Mouse (Mus musculus): Measurements from ENCODE around the gene C87436.

Gene C87436

DNA sequence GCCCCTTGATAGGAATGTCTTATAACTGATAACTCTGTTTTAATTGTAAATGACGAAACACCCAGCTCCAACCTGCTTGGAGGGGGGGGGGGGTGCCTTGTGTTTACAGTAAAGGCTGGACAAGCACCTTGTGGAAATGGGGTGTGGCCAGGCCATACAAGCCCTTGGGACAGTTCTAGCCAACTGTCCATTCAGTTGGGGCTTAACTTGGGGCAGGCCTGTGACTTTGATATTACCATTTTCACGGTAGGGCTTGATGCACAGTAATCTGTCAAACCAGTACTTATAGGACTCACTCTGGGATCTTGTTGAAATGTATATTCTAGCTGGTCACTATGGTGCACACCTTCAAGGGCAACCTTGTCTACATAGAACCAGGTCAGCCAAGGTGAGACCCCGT is 33.1 kb downstream of the C87436 start:
- CTCF ChIA-PET: interaction anchor here in 1 of 4 experiments (1.0 to 2.0 kb wide), 2 partner anchors 18 to 65 kb away, joined by 3 to 6 read pairs; no protein-coding TSS in a partner anchor
- POLR2A ChIA-PET: interaction anchor here (0.6 to 18.2 kb wide), 46 partner anchors 9 to 1020 kb away, joined by 3 to 335 read pairs (median 8); partner anchors contain the start of genes C87436 (in 3 of the 4), Pcbp1 (in 3 of the 4), Snrpg (in 2 of the 4) and Tia1 (in 2 of the 4)

DNA sequence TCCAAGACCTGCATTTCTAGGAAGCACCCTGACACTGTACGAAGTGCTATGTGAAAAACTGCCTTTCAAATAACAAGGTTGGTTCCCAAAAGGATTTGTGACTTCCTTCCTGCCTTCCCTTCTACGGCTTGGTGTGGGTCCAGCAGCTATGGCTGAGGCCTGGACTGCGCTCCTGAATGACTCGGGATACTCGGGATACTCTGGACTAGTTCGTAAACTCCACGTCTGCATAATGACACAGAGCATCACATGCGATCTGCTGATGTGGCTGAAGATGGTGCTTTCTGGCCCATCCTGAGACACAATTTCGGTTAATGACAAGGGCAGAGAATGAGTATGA is 33.6 kb downstream of the C87436 start:
- ChIA-PET CTCF (interaction anchor here in 2 of 4 experiments (0.5 to 2.0 kb wide), 6 partner anchors 18 to 186 kb away, joined by 3 to 6 read pairs (median 4); partner anchors contain the start of gene C87436 (in 1 of the 2)), POLR2A (interaction anchor here (0.6 to 18.2 kb wide), 102 partner anchors 9 to 1604 kb away, joined by 3 to 335 read pairs (median 6); partner anchors contain the start of genes Pcbp1 (in 4 of the 4), C87436 (in 3 of the 4), Snrpg (in 3 of the 4) and Tia1 (in 3 of the 4))

DNA sequence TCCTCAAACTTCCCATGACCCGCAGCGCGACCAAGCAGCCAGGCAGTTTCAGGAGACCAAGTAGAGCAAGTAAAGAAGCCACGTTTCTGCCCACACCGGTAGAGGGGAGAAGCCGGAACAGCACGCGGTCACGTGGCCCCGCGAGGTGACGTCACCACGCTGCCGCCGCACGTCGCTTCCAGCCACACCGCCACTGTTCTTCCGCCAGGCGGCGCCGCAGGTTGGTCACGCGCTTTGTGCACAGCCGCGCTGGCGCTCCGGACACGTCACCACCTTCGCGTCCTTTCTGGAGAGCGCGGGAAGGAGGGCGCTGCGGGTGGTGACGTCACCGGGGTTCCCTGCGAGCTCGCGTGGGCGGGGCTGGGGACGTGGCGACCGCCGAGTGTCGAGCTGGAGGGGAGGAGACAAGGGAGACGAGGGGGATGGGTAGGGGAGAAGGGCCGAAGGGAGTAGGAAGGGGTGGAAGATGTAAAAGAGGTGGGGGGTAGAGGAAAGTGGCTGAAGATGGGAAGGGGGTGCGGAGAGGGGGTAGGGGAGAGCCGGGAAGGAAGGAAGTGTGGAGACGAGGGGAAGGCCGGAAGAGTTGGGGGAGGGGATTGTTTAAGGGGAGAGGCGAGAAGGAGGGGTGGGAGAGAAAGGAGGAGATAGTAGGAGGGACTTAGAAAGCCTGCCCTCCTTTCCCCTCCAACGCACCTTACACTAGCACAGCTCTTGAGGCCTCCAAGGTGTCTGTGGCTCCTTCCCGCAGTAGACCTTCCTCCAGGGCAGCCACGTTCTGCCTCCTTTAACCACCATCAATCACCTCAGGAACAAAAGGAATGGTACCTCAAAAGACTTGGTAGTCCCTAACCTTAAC is 34.2 kb downstream of the C87436 start:
- CTCF ChIA-PET: interaction anchor here in 3 of 4 experiments (0.5 to 2.0 kb wide), 20 partner anchors 15 to 427 kb away, joined by 3 to 11 read pairs (median 4); partner anchors contain the start of genes C87436 (in 2 of the 3) and Fam136a (in 1 of the 3)

DNA sequence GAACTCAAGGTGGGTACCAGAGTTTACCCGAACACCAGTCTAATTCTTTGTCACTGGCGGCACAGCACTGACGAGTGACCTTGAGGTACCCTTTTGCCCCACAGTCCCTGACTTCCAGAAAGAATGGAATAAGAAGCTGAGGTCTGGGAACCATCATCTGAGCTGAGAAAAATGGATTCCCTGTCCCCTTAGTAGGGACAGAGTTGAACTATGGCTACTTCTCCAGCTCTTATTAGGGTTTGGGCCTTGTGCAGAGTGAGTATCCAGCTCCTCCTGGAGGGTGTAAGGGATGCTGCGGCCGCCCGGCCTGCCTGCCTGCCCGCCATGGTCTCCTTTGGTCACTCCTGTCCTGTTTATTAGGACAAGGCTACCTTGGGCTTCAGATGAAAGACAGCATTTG is 34.9 kb downstream of the C87436 start:
- CTCF ChIA-PET: interaction anchor here in 3 of 4 experiments (0.7 to 2.0 kb wide), 11 partner anchors 15 to 126 kb away, joined by 3 to 11 read pairs (median 4); partner anchors contain the start of genes C87436 (in 1 of the 3) and Fam136a (in 1 of the 3)

More for the DNA sequence above, 34.2 kb downstream of the C87436 start:
- POLR2A ChIA-PET: interaction anchor here (0.5 to 18.2 kb wide), 142 partner anchors 8 to 1603 kb away, joined by 3 to 335 read pairs (median 5); partner anchors contain the start of genes Pcbp1 (in 4 of the 4), Snrpg (in 4 of the 4), C87436 (in 3 of the 4) and Fam136a (in 3 of the 4)

DNA sequence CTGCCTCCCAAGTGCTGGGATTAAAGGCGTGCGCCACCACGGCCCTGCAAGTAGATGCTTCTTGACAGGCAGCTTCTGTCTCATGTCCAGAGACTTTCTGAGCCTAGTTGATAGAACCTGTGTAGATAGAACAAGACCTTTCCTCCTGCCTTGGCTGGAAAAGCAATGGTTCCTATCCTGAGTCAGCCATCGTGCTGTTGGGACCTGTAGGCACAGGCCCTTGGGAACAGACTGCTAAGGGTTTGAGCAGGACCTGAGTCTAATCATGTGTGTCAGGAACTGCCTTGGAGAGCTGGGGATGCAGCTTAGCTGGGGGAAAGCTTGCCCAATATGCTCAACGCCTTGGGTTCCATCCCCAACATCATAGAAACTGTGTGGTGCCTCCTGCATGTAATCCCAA is 35.9 kb downstream of the C87436 start:
- ChIA-PET POLR2A (interaction anchor here in 3 of 4 experiments (0.6 to 18.2 kb wide), 39 partner anchors 9 to 167 kb away, joined by 3 to 335 read pairs (median 7); partner anchors contain the start of genes Pcbp1 (in 3 of the 3), Snrpg (in 3 of the 3), C87436 (in 2 of the 3) and Fam136a (in 1 of the 3)), CTCF (interaction anchor here in 2 of 4 experiments (1.4 to 2.0 kb wide), 3 partner anchors 11 to 125 kb away, joined by 3 to 11 read pairs (median 8); partner anchors contain the start of gene C87436 (in 1 of the 2))

More for the DNA sequence above, 34.9 kb downstream of the C87436 start:
- POLR2A ChIA-PET: interaction anchor here (0.5 to 18.2 kb wide), 92 partner anchors 8 to 1021 kb away, joined by 3 to 335 read pairs (median 6); partner anchors contain the start of genes Pcbp1 (in 4 of the 4), Snrpg (in 4 of the 4), C87436 (in 3 of the 4) and Cct7 (in 2 of the 4)

DNA sequence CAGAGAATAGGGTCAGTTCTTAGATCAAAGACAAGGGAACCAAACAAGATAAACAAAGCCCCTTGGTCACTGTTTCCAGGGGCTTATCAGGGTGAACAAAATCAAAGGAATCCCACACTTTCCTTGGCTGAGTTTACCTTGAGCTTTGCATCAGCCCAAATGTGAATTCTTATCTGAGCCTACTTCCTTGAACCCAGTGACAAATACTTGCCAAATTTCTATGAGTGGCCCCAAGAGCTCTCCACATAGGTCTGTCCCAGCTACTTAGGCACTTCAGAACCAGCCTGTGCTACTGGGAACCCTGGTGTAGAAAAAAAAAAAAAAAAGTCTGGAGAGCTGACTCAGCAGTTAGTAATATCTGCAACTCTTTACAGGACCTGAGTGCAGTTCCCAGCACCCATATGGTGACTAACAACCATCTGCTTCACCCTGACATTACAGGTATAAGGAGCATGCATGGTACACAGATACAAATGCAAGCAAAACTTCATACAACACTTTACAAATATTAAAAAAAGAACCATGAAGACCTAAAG is 36.5 kb downstream of the C87436 start:
- ChIA-PET CTCF (interaction anchor here in 1 of 4 experiments (1.2 to 1.7 kb wide), 2 partner anchors 11 to 22 kb away, joined by 7 to 8 read pairs; no protein-coding TSS in a partner anchor), POLR2A (interaction anchor here in 3 of 4 experiments (0.6 to 18.2 kb wide), 40 partner anchors 9 to 187 kb away, joined by 3 to 335 read pairs (median 6); partner anchors contain the start of genes Pcbp1 (in 3 of the 3), Snrpg (in 3 of the 3), C87436 (in 2 of the 3) and Fam136a (in 1 of the 3))

DNA sequence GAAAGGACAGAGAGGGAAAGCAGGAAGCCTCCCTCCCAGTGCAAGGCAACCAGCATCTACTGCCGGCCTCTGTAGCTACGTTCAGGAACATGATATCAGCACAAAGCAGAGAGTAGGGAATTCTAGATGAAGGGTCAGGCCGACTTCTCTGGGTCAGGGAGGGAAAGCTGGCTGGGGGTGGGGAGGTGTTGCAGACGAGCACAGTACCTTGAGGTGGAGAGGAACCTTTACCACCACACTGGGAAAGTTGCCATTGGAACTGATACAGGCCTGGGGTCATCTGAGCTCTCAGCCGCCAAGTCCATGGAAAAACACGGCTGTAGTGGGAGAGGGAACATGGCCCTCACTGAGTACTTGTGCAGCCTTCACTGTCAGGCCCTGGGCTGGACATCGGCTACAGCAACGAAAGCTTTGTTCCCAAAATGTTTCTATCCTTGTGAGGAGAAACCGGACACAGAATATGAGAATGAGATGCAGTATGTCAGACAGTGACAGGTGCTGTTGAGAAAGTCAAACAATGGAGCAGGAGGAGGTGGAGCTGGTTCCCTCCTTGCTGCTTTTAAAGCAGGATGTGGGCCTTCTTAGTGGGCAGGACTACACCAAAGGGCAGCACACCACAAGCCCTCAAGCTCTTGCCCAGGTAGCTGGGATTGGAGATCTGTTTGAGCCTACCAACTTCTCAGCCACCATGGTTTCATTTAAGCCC is 37.4 kb downstream of the C87436 start:
- ChIA-PET CTCF (interaction anchor here in 3 of 4 experiments (0.6 to 1.7 kb wide), 4 partner anchors 10 to 44 kb away, joined by 3 to 8 read pairs (median 6); no protein-coding TSS in a partner anchor), POLR2A (interaction anchor here (0.5 to 18.2 kb wide), 38 partner anchors 7 to 186 kb away, joined by 3 to 335 read pairs (median 6); partner anchors contain the start of genes Pcbp1 (in 3 of the 4), C87436 (in 2 of the 4), Snrpg (in 2 of the 4) and Pcyox1 (in 1 of the 4))

DNA sequence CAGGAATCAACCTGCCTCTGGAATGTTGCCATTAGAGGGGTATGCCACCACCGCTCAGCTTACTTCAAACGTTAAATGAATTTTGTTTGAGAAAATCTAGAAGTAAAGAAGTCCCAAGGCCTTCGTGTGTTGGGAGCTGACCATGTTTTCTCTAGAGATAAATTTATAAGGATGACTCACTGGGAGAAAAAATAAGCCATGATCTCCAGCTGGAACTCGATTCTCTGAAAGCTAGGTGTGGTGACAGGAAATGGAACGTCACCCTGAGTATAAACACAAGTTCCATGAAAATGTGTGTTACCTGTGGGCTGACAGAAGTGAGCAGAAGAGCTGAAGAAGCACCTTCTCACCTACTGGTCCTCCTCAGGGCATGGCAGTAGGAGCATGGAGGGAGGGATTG is 38.8 kb downstream of the C87436 start:
- POLR2A ChIA-PET: interaction anchor here (0.9 to 18.2 kb wide), 18 partner anchors 8 to 106 kb away, joined by 3 to 335 read pairs (median 10); partner anchors contain the start of genes C87436 (in 2 of the 4) and Pcbp1 (in 2 of the 4)

DNA sequence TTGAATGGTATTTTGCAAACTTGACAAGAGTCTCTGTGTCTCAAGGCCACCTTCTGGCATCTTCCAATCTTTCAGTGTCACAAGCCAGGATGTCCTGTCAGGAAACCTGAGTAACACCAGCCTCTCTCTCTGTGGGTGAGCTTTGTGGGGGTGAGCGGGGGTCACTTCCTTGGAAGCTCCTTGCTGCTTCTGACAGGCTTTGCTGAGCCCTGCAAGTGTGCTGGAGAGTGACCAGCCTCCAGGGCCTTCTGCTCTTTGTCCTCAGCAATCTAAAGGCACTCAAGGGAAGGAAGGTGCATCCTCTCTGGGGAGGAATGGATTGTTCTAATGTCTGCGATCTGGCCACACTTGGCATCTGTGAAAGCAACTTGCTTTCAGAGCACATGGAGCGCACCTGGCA is 41.1 kb downstream of the C87436 start:
- ChIA-PET POLR2A (interaction anchor here in 3 of 4 experiments (1.2 to 18.2 kb wide), 9 partner anchors 6 to 76 kb away, joined by 3 to 335 read pairs (median 104); partner anchors contain the start of genes Pcbp1 (in 2 of the 3) and Tia1 (in 1 of the 3)), CTCF (no interaction called here)

More for the DNA sequence above, 38.8 kb downstream of the C87436 start:
- CTCF ChIA-PET: interaction anchor here in 2 of 4 experiments (0.7 to 1.4 kb wide), 3 partner anchors 11 to 123 kb away, joined by 3 to 7 read pairs (median 5); no protein-coding TSS in a partner anchor

DNA sequence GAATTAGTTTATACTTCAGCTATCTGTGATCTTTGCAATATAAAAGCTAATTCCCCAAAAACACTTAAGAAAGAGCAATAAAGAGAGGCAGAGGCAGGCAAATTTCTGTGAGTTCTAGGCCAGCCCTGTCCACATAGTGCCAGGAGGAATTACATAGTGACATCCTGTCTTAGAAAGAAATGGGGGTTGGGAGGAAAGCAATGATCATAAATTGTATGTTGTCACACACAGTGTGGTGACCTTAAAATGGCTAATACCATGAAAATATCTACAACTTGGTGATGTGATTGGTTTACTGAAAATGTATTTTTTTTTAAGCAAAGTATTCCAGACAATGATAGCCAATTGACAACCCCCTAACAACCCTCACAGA is 41.6 kb downstream of the C87436 start:
- ChIA-PET POLR2A (interaction anchor here in 3 of 4 experiments (1.2 to 18.2 kb wide), 12 partner anchors 5 to 76 kb away, joined by 3 to 335 read pairs (median 66); partner anchors contain the start of genes Pcbp1 (in 2 of the 3) and Tia1 (in 1 of the 3)), CTCF (interaction anchor here in 1 of 4 experiments (0.6 kb wide), 1 partner anchor 14 kb away, joined by 3 read pairs; no protein-coding TSS in a partner anchor)

DNA sequence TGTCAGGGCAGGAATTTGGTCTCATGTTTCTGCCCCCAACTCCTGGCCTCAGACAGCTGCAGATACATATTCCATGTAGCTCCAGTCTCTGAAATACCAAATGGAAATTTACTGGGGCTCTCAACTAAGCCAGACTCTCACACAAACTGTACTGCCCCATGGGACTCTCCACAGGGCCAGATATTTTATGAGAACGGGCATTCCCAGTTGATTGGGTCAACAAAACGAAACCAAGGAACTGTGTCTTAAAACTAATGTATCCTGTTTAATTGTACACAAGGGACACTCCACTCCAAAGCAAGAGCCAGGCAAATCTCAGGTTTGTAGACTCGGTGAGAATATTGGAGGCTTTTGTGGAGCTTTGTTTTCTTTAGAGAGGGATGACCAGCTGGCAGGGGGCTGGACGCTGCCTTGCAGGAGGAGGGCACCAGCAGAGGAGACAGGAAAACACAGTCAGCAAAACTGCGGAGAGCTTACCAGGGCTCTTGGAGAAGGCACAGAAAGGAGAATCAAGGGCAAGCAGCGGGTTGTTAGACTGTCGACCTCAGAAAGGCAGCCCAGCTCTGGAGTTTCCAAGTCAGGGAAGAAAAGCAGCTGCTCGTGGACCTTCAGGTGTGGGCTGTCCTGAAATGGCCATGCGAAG is 42.1 kb downstream of the C87436 start:
- POLR2A ChIA-PET: interaction anchor here (0.6 to 18.2 kb wide), 20 partner anchors 5 to 100 kb away, joined by 3 to 319 read pairs (median 4); partner anchors contain the start of genes Pcbp1 (in 2 of the 4), C87436 (in 1 of the 4) and Tia1 (in 1 of the 4)
- CTCF ChIA-PET: interaction anchor here in 2 of 4 experiments (0.6 kb wide), 2 partner anchors 13 to 58 kb away, joined by 3 read pairs; no protein-coding TSS in a partner anchor

DNA sequence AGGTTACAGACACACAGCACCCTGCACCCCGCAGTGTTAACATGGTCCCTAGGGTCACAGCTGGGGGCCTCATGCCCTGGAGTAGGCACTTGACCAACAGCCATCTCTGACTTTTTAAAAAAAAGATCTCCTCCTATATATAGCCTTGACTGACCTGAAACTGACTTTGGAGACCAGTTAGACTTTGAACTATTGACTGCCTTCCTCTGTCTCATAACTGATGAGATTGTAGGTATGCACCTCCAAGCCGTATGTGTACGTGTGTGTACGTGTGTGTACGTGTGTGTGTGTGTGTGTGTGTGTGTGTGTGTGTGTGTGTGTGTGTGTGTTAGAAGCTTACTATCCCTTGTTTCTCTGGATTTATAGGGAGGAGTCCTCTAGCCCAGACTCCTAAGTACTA is 43.7 kb downstream of the C87436 start:
- CTCF ChIA-PET: no interaction called here
- POLR2A ChIA-PET: interaction anchor here (0.6 to 18.6 kb wide), 16 partner anchors 7 to 205 kb away, joined by 3 to 335 read pairs (median 4); partner anchors contain the start of gene Pcbp1 (in 1 of the 4)

DNA sequence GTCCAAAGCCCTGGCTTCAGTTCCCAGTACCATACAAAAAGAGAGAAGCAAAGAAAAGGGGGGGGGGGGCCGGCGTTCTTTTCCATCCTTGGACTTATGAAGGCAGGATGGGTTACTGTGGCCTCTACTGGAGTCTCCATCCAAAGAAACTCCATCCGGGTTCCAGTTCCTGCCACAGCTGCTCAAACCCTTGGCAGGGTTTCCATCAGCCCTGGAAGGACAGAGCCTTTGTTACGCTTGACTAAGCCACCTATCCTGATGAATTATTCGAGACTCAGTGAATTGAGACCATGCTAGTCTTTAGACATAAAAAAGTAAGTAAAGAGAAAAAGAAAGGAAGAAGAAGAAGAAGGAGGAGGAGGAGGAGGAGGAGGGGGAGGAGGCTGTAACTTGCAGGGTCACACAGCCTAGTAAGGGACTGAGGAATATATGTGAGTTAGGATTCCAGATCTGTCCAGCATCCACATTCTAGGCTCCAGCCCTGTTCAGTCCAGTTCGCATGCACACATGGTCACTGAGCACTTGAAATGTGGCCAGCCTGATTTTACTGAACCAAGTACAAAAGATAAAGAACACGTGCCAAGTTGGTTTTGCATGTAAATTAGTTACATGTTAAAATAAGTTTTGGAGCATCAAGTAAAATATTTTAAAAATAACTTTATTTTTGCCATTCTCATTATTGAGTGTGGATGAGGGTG is 47.9 kb downstream of the C87436 start:
- ChIA-PET CTCF (interaction anchor here in 3 of 4 experiments (0.7 to 1.7 kb wide), 5 partner anchors 9 to 991 kb away, joined by 3 to 8 read pairs (median 5); partner anchors contain the start of gene Fam136a (in 1 of the 3)), POLR2A (interaction anchor here in 3 of 4 experiments (0.7 to 18.6 kb wide), 39 partner anchors 10 to 138 kb away, joined by 3 to 335 read pairs (median 9); partner anchors contain the start of genes Pcbp1 (in 2 of the 3), C87436 (in 1 of the 3), Fam136a (in 1 of the 3) and Pcyox1 (in 1 of the 3))

DNA sequence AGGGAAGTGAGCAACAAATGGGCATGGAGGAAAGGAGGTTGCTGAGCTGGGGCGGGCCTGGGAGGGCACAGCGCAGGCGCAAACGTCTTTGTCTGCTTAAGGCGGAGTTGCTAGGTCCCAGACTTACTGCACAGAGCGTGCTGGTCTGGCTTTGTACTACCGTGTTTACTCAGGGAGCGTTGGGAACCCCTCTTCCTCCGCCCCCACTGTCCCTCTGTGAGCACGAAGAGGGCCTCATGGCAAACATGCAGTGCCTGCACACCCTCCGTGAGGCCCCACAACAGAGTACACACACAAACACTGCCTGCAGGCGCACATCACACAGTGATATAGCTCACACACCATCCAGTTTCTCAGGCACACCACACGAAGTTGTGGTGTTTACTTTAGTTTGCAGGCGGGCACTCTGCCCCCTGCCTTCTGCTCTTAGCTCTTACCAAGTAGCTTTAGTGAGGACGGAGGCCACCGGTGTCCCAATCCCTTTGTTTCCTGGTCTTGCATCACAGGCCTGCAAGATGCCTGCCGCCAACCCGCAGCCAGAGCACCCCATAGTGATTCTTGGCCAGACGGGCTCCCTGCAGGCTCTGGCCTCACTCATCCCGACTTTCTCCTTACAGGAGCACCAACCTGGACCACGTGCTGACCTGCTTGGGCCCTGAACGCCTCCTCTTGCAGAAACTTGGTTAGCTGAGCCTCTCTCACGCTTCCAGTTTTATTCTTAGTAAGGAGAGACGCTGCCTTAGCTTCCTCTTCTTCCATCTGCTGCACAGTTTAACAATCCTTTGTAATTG is 49.4 kb downstream of the C87436 start:
- ChIA-PET CTCF (interaction anchor here (0.6 to 1.3 kb wide), 18 partner anchors 8 to 319 kb away, joined by 3 to 13 read pairs (median 4); partner anchors contain the start of gene Fam136a (in 1 of the 4)), POLR2A (interaction anchor here (0.5 to 18.6 kb wide), 95 partner anchors 9 to 1113 kb away, joined by 3 to 335 read pairs (median 5); partner anchors contain the start of genes Pcbp1 (in 4 of the 4), C87436 (in 2 of the 4), Fam136a (in 2 of the 4) and Alms1 (in 1 of the 4))
